Mouse (Mus musculus) limb, embryonic 12.5 days (tissue): ENCODE measurements around the gene Ptprf. TPM values are rescaled to one million over a fixed set of nuclear protein-coding genes. Genes with fewer than 3 reads are reported as not detected.

ENCODE experiments used
- ATAC-seq: fragments of 200-750 bp; cut with Nextera tagmentation; 2 replicates; pipeline ENCODE4 v1.8.0; 2017; ENCODE audit warnings: low read depth, moderate TSS enrichment; ENCODE audit not compliant: insufficient number of reproducible peaks, insufficient read depth, low FRiP score, low TSS enrichment
- H3K27ac ChIP-seq: fragments of 300-500 bp; sonication (generic); 2 replicates; pipeline ENCODE4 v1.5.1; 2016; ENCODE audit warnings: mild to moderate bottlenecking, moderate library complexity
- H3K27me3 ChIP-seq: fragments of 300-500 bp; sonication (generic); 2 replicates; pipeline ENCODE4 v1.6.1; 2016; ENCODE audit warnings: mild to moderate bottlenecking, moderate library complexity
- H3K36me3 ChIP-seq: fragments of 300-500 bp; sonication (generic); 2 replicates; pipeline ENCODE4 v1.6.1; 2016; ENCODE audit warnings: mild to moderate bottlenecking, moderate library complexity
- H3K4me1 ChIP-seq: fragments of 300-500 bp; sonication (generic); replicated peaks from 2 replicates; pipeline ENCODE4 v1.6.1; 2016
- H3K4me2 ChIP-seq: fragments of 300-500 bp; sonication (generic); 2 replicates; pipeline ENCODE4 v1.6.1; 2016; ENCODE audit warnings: mild to moderate bottlenecking, moderate library complexity
- H3K4me3 ChIP-seq: fragments of 300-500 bp; sonication (generic); replicated peaks from 2 replicates; pipeline ENCODE4 v1.5.1; 2016; ENCODE audit warnings: mild to moderate bottlenecking
- H3K9ac ChIP-seq: fragments of 300-500 bp; sonication (generic); replicated peaks from 2 replicates; pipeline ENCODE4 v1.6.1; 2016; ENCODE audit warnings: mild to moderate bottlenecking, moderate library complexity
- H3K9me3 ChIP-seq: fragments of 300-500 bp; sonication (generic); 2 replicates; pipeline ENCODE4 v1.6.1; 2016; ENCODE audit warnings: mild to moderate bottlenecking, moderate library complexity
- WGBS: fragments of 180-500 bp; shearing (Covaris S2); methylation state at CpG from one replicate; pipeline ENCODE4 v1.1.7; 2016; 5-methylcytosine and 5-hydroxymethylcytosine counted together
- polyA plus RNA-seq: library from polyadenylated mRNA; unstranded; fragments of >200 nt; fragmentation: Nextera tagmentation; extraction: Ambion mirVana; gene quantifications from 2 replicates; pipeline ENCODE4 v1.2.1, GENCODE M21; 2016

The Ptprf gene
- polyA plus RNA-seq, 1 experiment from 2014 or later: 69.6 TPM

DNA sequence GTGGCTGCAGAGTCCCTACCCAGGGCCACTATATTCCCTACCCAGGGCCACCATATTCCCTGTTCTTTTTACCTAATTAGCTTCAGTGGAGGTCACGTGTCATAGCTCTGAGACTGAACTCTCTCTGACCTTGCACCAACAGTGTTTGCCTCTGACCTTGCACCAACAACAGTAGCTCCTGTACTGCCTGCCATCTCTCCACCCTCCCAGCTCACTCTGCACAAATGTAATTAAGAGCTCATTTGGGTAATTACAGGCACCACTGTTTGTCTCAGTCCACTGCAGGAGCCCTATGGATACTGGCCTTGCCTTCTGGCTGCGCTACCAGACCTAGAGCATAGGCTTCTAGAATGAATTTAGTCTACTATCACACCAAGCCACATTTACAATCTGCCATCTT, 57.3 kb downstream of the Ptprf start:
- no peaks in the 10 kb centered on the region for H3K9me3 ChIP-seq
- no peak overlapping the region for H3K9ac ChIP-seq
- peaks cover 99% of the 10 kb centered on the region for H3K36me3 ChIP-seq
- no peak for ATAC-seq
- no peak overlapping the region for H3K4me2 ChIP-seq
- no peaks in the 10 kb centered on the region for H3K4me1 ChIP-seq
- 0 out of 2 replicates have a peak overlapping the region, but pooled peaks have one; percentile 41 for H3K27ac ChIP-seq
- H3K27me3 ChIP-seq: no peaks in the 10 kb centered on the region
- H3K4me3 ChIP-seq: no peak overlapping the region
- 79% methylated on average over 2 of the region's 2 CpGs for WGBS

DNA sequence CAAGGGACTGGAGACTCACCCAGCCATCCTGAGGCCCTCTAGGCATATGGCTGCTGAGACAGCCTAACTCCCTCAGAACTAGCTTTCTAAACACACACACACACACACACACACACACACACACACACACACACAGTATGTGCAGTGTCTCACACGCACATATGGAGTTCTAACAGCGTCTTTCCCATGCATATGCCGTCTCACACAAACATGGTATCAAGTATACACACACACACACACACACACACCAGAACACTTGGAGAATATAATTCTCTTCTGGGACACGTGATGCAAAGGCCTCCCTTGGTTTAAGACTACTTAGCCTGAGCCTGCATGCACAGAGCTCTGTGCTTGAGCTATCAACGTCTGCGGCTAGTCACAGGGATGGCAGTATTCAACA, 59.3 kb downstream of the Ptprf start:
- WGBS: 88% methylated on average over 6 of the region's 6 CpGs
- no peaks in the 10 kb centered on the region for H3K27me3 ChIP-seq
- H3K9me3 ChIP-seq: no peaks in the 10 kb centered on the region
- ATAC-seq: no peak
- no peaks in the 10 kb centered on the region for H3K4me1 ChIP-seq
- H3K4me2 ChIP-seq: no peak overlapping the region
- H3K9ac ChIP-seq: no peak overlapping the region
- peaks cover 100% of the 10 kb centered on the region for H3K36me3 ChIP-seq
- no peak overlapping the region for H3K27ac ChIP-seq
- no peak overlapping the region for H3K4me3 ChIP-seq

DNA sequence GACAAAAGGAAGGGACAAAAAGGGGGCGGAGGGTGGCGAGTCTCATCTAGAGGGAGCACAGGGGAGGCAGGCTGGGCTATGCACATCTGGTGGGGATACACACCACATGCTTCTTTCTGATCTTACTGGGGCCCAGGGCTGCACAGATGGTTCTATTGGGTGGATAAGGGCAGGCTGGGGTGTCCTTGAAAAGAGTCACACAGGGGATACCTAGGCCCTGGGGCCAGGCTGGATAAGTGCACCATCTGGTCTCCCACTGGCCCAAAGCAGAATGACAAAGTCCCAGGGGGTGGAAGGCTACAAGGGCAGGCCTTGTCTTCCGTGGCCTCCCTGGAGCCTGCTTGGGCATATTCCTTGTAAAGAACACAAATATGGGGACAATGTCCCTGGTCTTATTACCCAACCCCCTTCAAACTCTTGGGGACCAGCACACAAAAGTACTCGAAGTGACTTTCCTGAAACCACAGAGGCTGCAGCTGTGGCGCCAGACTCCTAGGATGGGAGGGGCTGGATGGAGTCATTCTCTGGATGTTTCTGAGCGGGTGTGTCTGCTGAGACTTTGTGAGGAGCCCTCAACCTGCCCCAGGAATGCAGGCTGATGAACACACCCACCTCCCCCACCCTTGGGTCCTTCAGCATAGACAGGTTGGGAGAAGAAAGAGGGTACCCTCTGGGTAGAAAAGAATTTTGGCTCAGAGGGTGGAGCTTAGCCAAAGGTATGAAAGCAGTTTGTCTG, 62.0 kb downstream of the Ptprf start:
- Histone ChIP-seq H3K27me3 (no peaks in the 10 kb centered on the region), H3K36me3 (peaks cover 100% of the 10 kb centered on the region), H3K9ac (no peak overlapping the region), H3K4me1 (no peaks in the 10 kb centered on the region), H3K4me3 (no peak overlapping the region), H3K9me3 (no peaks in the 10 kb centered on the region), H3K4me2 (no peak overlapping the region), H3K27ac (no peak overlapping the region)
- ATAC-seq: no peak
- WGBS: 77% methylated on average over 6 of the region's 6 CpGs

DNA sequence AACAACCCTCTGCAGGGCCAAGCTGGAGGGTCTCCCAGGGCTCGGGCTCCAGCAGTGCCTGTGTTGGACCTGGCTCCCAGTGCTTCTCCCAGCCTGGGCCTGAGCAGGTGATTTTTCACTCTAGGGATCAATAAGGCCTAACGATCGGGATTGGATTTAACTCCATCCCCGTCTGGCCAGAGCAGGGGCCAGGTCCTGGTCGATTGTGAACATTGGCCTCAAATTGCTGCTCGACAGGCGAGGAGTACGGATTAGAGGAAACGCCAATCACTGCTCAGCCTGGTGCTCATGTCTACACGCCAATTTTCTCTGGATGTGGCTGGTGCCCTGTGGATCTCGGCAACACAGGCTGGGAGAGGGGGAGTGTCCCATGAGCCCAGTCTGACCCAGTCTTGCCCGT, 63.8 kb downstream of the Ptprf start:
- Histone ChIP-seq H3K9me3 (no peaks in the 10 kb centered on the region), H3K36me3 (peaks cover 100% of the 10 kb centered on the region), H3K27ac (no peak overlapping the region), H3K27me3 (no peaks in the 10 kb centered on the region), H3K4me2 (no peak overlapping the region), H3K4me3 (no peak overlapping the region), H3K9ac (no peak overlapping the region), H3K4me1 (no peaks in the 10 kb centered on the region)
- ATAC-seq: no peak
- WGBS: 89% methylated on average over 12 of the region's 12 CpGs

DNA sequence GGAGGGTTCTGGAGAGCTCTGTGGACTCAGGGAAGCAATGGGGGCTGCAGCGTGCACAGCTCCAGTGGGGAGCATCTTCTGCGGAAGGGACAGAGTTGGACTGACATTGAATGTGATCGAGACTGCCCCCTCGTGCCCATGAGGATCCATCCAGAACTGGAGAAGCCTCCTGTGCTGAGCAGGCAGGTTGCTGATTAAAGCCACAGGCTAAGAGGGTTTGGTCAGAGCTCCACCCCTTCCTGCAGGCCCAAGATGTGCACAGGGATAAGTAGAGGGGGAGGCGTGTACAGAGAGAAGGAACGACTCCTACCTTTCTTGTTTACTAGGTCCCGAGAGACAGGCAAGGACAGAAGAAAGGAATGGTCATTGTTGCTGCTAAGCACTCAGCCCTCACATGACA, 69.9 kb downstream of the Ptprf start:
- ATAC-seq: no peak

DNA sequence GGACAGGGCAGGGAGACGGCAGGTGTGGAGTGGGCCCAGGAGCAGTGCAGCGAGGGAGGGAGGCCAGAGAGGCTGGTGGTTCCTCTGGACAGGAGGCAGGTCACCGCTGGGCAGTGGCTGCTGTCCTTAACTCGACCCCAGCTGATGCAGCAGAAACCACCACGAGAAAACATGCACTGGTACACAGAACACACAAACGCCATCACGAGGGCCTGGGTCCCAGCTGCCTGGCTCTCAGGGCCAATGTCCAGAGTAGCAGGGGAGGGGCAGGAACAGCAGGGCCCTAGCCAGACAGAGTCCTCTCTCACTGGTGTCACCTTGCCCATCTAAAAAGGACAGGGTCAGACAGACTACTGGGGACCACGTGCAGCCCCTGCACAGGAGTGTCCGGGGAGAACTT, 70.4 kb downstream of the Ptprf start:
- H3K9ac ChIP-seq: no peak overlapping the region
- WGBS: 84% methylated on average over 9 of the region's 9 CpGs
- ATAC-seq: no peak
- H3K27ac ChIP-seq: no peak overlapping the region
- no peaks in the 10 kb centered on the region for H3K4me1 ChIP-seq
- no peak overlapping the region for H3K4me2 ChIP-seq
- H3K4me3 ChIP-seq: no peak overlapping the region
- H3K9me3 ChIP-seq: no peaks in the 10 kb centered on the region
- H3K36me3 ChIP-seq: peaks cover 100% of the 10 kb centered on the region
- H3K27me3 ChIP-seq: no peaks in the 10 kb centered on the region

More for the DNA sequence above, 69.9 kb downstream of the Ptprf start:
- Histone ChIP-seq H3K9ac (no peak overlapping the region), H3K27me3 (no peaks in the 10 kb centered on the region), H3K36me3 (peaks cover 100% of the 10 kb centered on the region), H3K27ac (no peak overlapping the region), H3K9me3 (no peaks in the 10 kb centered on the region), H3K4me3 (no peak overlapping the region), H3K4me1 (no peaks in the 10 kb centered on the region), H3K4me2 (no peak overlapping the region)
- WGBS: 82% methylated on average over 7 of the region's 7 CpGs

DNA sequence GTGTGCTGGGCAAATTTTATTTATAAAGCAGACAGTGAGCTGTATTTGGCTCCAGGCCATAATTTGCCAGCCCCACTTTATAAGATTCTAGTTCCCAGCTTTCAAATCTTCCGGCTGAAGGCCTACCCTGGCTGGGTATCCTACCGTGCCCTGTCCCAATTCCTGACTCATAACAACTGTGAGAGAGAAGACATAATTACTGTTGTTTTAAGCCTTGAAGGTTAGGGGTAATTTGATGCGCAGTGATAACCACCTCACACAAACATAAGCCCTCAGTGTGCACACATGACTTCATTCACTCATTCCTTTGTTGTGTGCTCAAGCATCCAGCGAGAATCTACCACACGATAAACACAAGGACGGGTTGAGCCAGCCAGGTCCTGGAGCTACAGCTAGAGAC, 71.7 kb downstream of the Ptprf start:
- no peak overlapping the region for H3K27ac ChIP-seq
- H3K9me3 ChIP-seq: no peaks in the 10 kb centered on the region
- no peak overlapping the region for H3K4me3 ChIP-seq
- H3K4me1 ChIP-seq: no peaks in the 10 kb centered on the region
- H3K27me3 ChIP-seq: no peaks in the 10 kb centered on the region
- WGBS: 90% methylated on average over 6 of the region's 6 CpGs
- no peak overlapping the region for H3K4me2 ChIP-seq
- peaks cover 100% of the 10 kb centered on the region for H3K36me3 ChIP-seq
- H3K9ac ChIP-seq: no peak overlapping the region
- ATAC-seq: no peak

DNA sequence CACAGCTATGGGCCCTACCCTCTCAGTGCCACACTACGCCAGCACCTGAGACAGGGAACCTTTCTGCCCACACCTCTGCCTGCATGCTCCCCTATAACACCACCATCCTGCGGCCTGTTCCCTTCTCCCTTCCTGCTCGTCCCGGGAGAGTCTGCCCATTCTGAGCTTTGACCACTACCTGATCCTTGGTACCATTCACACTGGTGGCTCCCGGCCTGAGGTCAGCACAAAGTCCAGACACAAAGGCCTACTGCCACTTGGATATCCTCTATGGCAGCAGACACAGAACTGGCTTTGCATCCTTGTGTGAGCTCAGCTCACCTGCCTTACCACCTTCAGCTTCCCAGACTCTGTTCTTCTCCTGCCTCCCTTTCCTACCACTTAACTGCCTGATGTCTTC, 72.7 kb downstream of the Ptprf start:
- H3K4me3 ChIP-seq: no peak overlapping the region
- ATAC-seq: no peak
- H3K27ac ChIP-seq: no peak overlapping the region
- H3K4me2 ChIP-seq: no peak overlapping the region
- no peaks in the 10 kb centered on the region for H3K4me1 ChIP-seq
- H3K9ac ChIP-seq: no peak overlapping the region
- peaks cover 99% of the 10 kb centered on the region for H3K36me3 ChIP-seq
- WGBS: 93% methylated on average over 5 of the region's 5 CpGs
- no peaks in the 10 kb centered on the region for H3K9me3 ChIP-seq
- H3K27me3 ChIP-seq: no peaks in the 10 kb centered on the region

DNA sequence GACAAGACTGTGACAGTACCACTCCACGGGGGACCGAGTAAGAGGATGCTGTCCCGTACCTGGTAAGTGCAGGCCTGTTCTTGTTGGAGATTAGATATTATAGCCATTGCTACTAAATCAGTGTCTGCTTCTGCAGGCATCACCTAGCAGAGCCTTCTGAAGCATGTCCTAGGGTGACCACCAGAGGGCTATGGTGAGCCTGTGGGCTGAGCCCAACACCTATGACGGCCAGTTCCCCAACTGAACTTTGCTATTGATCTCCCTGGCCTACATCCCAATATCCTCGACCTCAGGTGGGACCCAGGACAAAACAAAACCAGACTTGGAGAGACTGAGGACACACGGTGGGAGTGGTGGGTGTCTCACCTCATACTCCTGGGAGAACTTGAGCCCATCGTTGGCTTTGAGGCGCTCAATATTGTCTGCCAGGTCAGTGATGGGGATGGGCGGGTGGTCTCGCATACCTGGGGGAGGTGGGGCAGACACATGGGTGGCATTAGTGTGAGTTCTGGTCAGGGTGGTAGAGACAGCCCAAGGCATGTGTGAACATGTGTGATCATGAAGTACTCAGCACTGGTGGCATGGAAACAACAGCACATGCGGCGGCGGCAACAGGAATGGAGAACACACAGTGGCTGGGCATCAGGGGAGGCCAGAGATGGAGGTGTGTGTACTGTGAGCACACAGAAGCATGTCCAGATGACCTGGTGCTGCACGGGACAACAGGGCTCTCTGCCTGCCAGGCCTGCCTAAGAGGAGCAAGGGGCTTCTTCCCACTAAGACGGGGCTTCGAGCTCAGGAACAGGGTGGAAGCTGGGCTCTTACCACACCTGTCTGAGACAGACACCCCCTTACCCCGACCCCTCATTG, 74.2 kb downstream of the Ptprf start:
- H3K36me3 ChIP-seq: peaks cover 99% of the 10 kb centered on the region
- H3K9ac ChIP-seq: no peak overlapping the region
- 82% methylated on average over 17 of the region's 17 CpGs for WGBS
- ATAC-seq: 0 out of 2 replicates have a peak, but pooled peaks have one; percentile 30
- H3K9me3 ChIP-seq: no peaks in the 10 kb centered on the region
- H3K4me3 ChIP-seq: no peak overlapping the region
- H3K4me1 ChIP-seq: no peaks in the 10 kb centered on the region
- H3K4me2 ChIP-seq: no peak overlapping the region
- no peak overlapping the region for H3K27ac ChIP-seq
- H3K27me3 ChIP-seq: no peaks in the 10 kb centered on the region

DNA sequence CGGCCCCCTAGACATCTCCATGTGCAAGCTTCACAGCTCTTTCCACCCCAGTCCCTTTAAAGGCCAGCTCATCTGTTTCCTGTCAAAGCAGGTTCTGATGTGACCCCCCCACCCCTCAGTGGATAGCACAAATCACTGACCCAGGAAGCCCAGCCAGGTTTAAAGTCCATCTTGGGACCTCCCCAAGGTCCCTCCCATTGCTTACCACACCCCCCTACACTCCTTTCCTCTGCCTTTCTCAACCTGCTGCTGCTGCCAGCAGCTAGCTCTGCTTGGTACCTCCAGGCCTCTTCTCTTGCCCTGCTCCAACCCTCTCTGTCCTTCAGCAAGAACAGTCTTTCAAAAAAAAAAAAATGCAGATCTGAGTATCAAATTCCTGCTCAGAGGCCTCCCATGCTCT, 76.3 kb downstream of the Ptprf start:
- 91% methylated on average over 1 of the region's 1 CpGs for WGBS
- ATAC-seq: no peak
- no peak overlapping the region for H3K27ac ChIP-seq

DNA sequence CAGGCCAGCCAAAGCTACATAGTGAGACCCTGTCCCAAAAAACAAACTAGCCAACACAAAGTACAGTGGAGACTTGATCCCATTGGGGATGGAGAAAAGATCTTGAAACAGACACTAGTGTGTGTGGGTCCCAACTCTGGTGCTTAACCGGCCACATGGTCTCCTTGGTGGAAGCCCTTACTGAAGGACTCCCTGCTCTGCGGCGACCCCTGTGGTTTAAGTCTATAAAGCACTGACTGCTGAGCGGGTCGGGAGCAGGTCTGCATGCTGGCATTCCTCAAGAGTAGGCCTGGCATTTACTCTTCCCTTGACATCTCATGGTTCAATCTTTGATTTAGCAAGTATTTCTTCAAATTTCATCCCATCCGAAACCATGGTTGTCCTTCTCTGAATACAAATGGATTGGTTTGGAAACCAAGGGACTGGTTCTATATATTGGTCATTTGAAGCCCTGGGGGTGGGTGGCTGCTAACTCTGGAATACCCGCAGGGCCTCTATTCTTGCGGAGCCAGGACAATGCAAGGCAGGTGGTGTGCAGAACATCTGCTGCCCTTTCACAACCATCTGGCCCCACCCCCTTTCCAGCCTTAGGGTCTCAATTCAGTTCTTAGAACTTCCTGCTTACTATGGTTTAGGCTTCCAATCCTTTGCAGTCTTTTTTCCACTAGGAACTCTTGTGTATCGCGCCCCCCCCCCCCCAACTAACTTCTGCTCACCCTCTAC, 84.1 kb downstream of the Ptprf start:
- ATAC-seq: no peak
- H3K4me3 ChIP-seq: no peak overlapping the region
- H3K4me1 ChIP-seq: no peaks in the 10 kb centered on the region
- no peaks in the 10 kb centered on the region for H3K9me3 ChIP-seq
- H3K4me2 ChIP-seq: no peak overlapping the region
- no peak overlapping the region for H3K9ac ChIP-seq
- 66% methylated on average over 10 of the region's 10 CpGs for WGBS
- H3K27me3 ChIP-seq: no peaks in the 10 kb centered on the region
- H3K36me3 ChIP-seq: peaks cover 45% of the 10 kb centered on the region
- H3K27ac ChIP-seq: no peak overlapping the region

More for the DNA sequence above, 76.3 kb downstream of the Ptprf start:
- H3K4me1 ChIP-seq: no peaks in the 10 kb centered on the region
- no peak overlapping the region for H3K9ac ChIP-seq
- H3K9me3 ChIP-seq: no peaks in the 10 kb centered on the region
- no peak overlapping the region for H3K4me3 ChIP-seq
- H3K36me3 ChIP-seq: peaks cover 99% of the 10 kb centered on the region
- H3K4me2 ChIP-seq: no peak overlapping the region
- H3K27me3 ChIP-seq: no peaks in the 10 kb centered on the region
